Mouse (Mus musculus) testis, adult 2 months (tissue): ENCODE results near the gene Med27.

Source experiments
- CTCF ChIP-seq: fragments of 200-500 bp; IDR thresholded peaks from 2 replicates; pipeline ENCODE4 v1.5.1; 2012; ENCODE audit warnings: low read depth, mild to moderate bottlenecking, inconsistent platforms, low read length, moderate library complexity; ENCODE audit not compliant: control insufficient read depth, insufficient read depth, insufficient replicate concordance
- POLR2A ChIP-seq: fragments of 200-500 bp; IDR thresholded peaks from 2 replicates; pipeline ENCODE4 v1.6.1; 2012; ENCODE audit warnings: low read depth, mild to moderate bottlenecking, inconsistent platforms, low read length, moderate library complexity; ENCODE audit not compliant: control insufficient read depth

DNA sequence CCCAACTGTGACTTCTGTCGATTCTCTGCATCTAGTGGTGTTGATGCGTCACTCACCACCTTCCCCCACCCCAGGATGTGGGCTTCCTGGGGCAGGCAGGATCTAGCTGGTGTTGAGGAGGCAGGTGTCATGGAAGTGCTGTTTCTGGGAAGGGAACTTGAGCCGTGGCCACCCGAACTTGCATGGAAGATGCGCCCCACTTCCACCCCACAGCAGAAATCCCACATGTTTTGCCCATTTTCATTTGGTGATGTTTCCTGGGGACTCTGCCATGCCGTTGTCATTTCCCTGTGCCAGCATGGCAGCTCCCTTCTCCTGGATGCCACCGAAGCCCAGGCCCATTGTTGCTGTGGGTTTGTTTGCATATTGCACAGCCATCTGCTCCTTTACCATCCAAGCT is 42.3 kb downstream of the Med27 start:
- TF ChIP-seq CTCF (no peak), POLR2A (no peak)
